Comparison of ENCODE assay signal across 8 mouse cellular contexts in the genomic region with DNA sequence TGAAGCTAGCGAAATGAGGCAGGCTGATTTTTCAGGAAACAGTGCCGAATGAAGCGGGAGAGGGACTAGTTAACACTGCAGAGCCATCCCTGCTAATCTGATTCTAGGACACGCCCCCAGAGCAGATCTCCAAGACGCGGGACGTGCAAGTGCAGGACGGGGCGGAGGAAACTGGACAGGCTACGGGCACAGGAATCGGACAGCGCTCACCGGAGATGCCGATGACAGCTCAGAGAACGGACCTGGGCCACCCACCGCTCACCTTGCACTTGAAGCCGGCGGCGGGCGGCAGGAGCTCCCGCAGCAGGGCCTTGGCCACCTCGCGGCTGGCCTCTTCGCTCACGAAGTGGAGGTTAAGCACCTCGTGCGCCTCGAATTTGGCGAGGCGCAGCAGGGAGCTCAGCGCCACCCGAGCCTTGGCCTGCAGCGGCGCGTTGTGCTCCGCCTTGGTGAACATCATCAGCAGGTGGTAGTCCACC. TPM values are rescaled to one million over a fixed set of nuclear protein-coding genes. Genes with fewer than 3 reads are reported as not detected.
DNase-seq lines count a peak whose midpoint lies in the region; ATAC-seq and TF ChIP-seq lines count a peak whose summit lies in the region.

No protein-coding gene starts in this region.

- H3K4me2 ChIP-seq in intestine, embryonic 16.5 days (ENCODE audit: low read depth, low read length), result peak overlapping the region; percentile 98
- H3K4me2 ChIP-seq in limb, embryonic 12.5 days, result peak overlapping the region; percentile 93
- peak overlapping the region; percentile 98 for H3K4me2 ChIP-seq in midbrain, embryonic 12.5 days (replicated peaks)

- peak; percentile 79 for ATAC-seq in intestine, embryonic 16.5 days
- ATAC-seq in limb, embryonic 12.5 days (ENCODE audit: insufficient number of reproducible peaks, insufficient read depth, low FRiP score, low TSS enrichment, low read depth), result peak; percentile 50; the same call in 1 of the 2 replicates
- peak; percentile 67 for ATAC-seq in midbrain, embryonic 12.5 days (ENCODE audit: low FRiP score, low read depth)

- WGBS in intestine, embryonic 16.5 days, result 2% methylated on average over 36 of the region's 36 CpGs
- WGBS in limb, embryonic 12.5 days, result under 1% methylated on average over 36 of the region's 36 CpGs
- under 1% methylated on average over 36 of the region's 36 CpGs for WGBS in midbrain, embryonic 12.5 days
- under 1% methylated on average over 36 of the region's 36 CpGs for WGBS in spleen, adult 2 months

- peak overlapping the region; percentile 79 for H3K9ac ChIP-seq in intestine, embryonic 16.5 days (ENCODE audit: low read depth, low read length)
- peak overlapping the region; percentile 75 for H3K9ac ChIP-seq in limb, embryonic 12.5 days (replicated peaks)
- peak overlapping the region; percentile 76 for H3K9ac ChIP-seq in midbrain, embryonic 12.5 days (replicated peaks)

- DNase-seq in spleen, adult 12 weeks (ENCODE audit: low spot score), result peak; percentile 25
- DNase-seq in spleen, postnatal 14 days (ENCODE audit: low spot score in 2 of 2), result no peak
- DNase-seq in gastrocnemius, postnatal 4 days (ENCODE audit: low spot score in 2 of 2), result peak; percentile 31 to 68
- peak in 1 of 2 experiments; percentile 25 for DNase-seq in spleen, adult 2 months (ENCODE audit: low read depth in 1 of 2, low spot score in 2 of 2)

- H3K36me3 ChIP-seq in intestine, embryonic 16.5 days (ENCODE audit: control insufficient read depth, insufficient read depth, low read length), result no peaks in the 10 kb centered on the region
- no peaks in the 10 kb centered on the region for H3K36me3 ChIP-seq in limb, embryonic 12.5 days
- no peaks in the 10 kb centered on the region for H3K36me3 ChIP-seq in midbrain, embryonic 12.5 days
- 0 out of 2 replicates have a peak, but pooled peaks cover 2% of the 10 kb centered on the region for H3K36me3 ChIP-seq in spleen, adult 2 months (ENCODE audit: control insufficient read depth, insufficient read depth, low read length)

- peak overlapping the region; percentile 41 for H3K4me3 ChIP-seq in cortical plate, adult 2 months (ENCODE audit: insufficient read depth, low read length)
- peak overlapping the region; percentile 82 for H3K4me3 ChIP-seq in intestine, embryonic 16.5 days (ENCODE audit: low read length)
- peak overlapping the region; percentile 83 for H3K4me3 ChIP-seq in limb, embryonic 12.5 days (replicated peaks)
- peak overlapping the region; percentile 62 for H3K4me3 ChIP-seq in midbrain, embryonic 12.5 days
- peak overlapping the region; percentile 88 for H3K4me3 ChIP-seq in spleen, adult 2 months (ENCODE audit: extremely low read depth, insufficient read depth, insufficient read length)

- no peak for TF ChIP-seq POLR2A in cortical plate, adult 2 months (IDR thresholded peaks at IDR 0.05; ENCODE audit: extremely low read depth, insufficient read depth, low read length)
- no peak for TF ChIP-seq POLR2A in spleen, adult 2 months (IDR thresholded peaks at IDR 0.05; ENCODE audit: low read depth, low read length)

- TF ChIP-seq CTCF in cortical plate, adult 2 months (IDR thresholded peaks at IDR 0.05; ENCODE audit: extremely low read depth, insufficient read depth, low read length), result no peak
- TF ChIP-seq CTCF in spleen, adult 2 months (IDR thresholded peaks at IDR 0.05; ENCODE audit: extremely low read depth, insufficient read depth, insufficient read length, insufficient replicate concordance), result no peak

- no peaks in the 10 kb centered on the region for H3K27me3 ChIP-seq in intestine, embryonic 16.5 days (replicated peaks; ENCODE audit: control insufficient read depth, insufficient read depth, low read length)
- H3K27me3 ChIP-seq in limb, embryonic 12.5 days, result no peaks in the 10 kb centered on the region
- H3K27me3 ChIP-seq in midbrain, embryonic 12.5 days, result no peaks in the 10 kb centered on the region
- H3K27me3 ChIP-seq in spleen, adult 2 months (ENCODE audit: control insufficient read depth, insufficient read depth, low read length), result no peaks in the 10 kb centered on the region

- no peak overlapping the region for H3K27ac ChIP-seq in cortical plate, adult 2 months (ENCODE audit: insufficient read depth, low read length)
- peak overlapping the region; percentile 93 for H3K27ac ChIP-seq in intestine, embryonic 16.5 days (ENCODE audit: low read length)
- peak overlapping the region; percentile 92 for H3K27ac ChIP-seq in limb, embryonic 12.5 days
- H3K27ac ChIP-seq in midbrain, embryonic 12.5 days (replicated peaks), result peak overlapping the region; percentile 83
- peak overlapping the region; percentile 84; the same call in 1 of the 2 replicates for H3K27ac ChIP-seq in spleen, adult 2 months (ENCODE audit: insufficient read depth, low read length)

- no peaks in the 10 kb centered on the region for H3K9me3 ChIP-seq in intestine, embryonic 16.5 days (ENCODE audit: control insufficient read depth, low read length)
- no peaks in the 10 kb centered on the region for H3K9me3 ChIP-seq in limb, embryonic 12.5 days
- H3K9me3 ChIP-seq in midbrain, embryonic 12.5 days, result no peaks in the 10 kb centered on the region

- H3K4me1 ChIP-seq in cortical plate, adult 2 months (ENCODE audit: control insufficient read depth, insufficient read depth, low read length), result peaks cover 4% of the 10 kb centered on the region; the same call in 1 of the 2 replicates
- peaks cover 7% of the 10 kb centered on the region for H3K4me1 ChIP-seq in intestine, embryonic 16.5 days (ENCODE audit: control insufficient read depth, insufficient read depth, low read length)
- H3K4me1 ChIP-seq in limb, embryonic 12.5 days (replicated peaks), result peaks cover 11% of the 10 kb centered on the region
- H3K4me1 ChIP-seq in midbrain, embryonic 12.5 days, result peaks cover 15% of the 10 kb centered on the region
- H3K4me1 ChIP-seq in spleen, adult 2 months (ENCODE audit: control insufficient read depth, insufficient read depth, insufficient read length), result peaks cover 6% of the 10 kb centered on the region; the same call in 1 of the 2 replicates

RNA-seq across cellular contexts. Expression of a gene that starts 0.6 kb away (rescaled TPM):
- 15.3 and 16.2 TPM in 2 replicates for polyA plus RNA-seq in cortical plate, adult 2 months (2012; rRNA removed)
- total RNA-seq in gastrocnemius, postnatal 4 days (2021), result 10 to 100 TPM; 12.7 to 12.9 TPM
- 4.9 and 10.5 TPM in 2 replicates for polyA plus RNA-seq in intestine, embryonic 16.5 days (2015; fragmentation: Nextera tagmentation; extraction: Ambion mirVana)
- polyA plus RNA-seq in limb, embryonic 12.5 days (2016; fragmentation: Nextera tagmentation; extraction: Ambion mirVana), result 22.4 and 23.0 TPM in 2 replicates
- polyA plus RNA-seq in midbrain, embryonic 12.5 days (2016; fragmentation: Nextera tagmentation; extraction: Ambion mirVana), result 13.9 and 14.6 TPM in 2 replicates
- 16.7 and 18.0 TPM in 2 replicates for polyA plus RNA-seq in spleen, adult 2 months (2012; rRNA removed)

Comparison
In these comparisons a context has a peak if more than half of its experiments do, and no peak if none do; other contexts are left out.
1. DNase-seq: peak in spleen, adult 12 weeks (single experiment) and gastrocnemius, postnatal 4 days (2 of 2); none in spleen, postnatal 14 days (0 of 2).
2. Peak in every context shown above with its lines, with median percentiles within 50 percentile points of each other: H3K4me3 ChIP-seq, ATAC-seq, H3K4me2 ChIP-seq and H3K9ac ChIP-seq.